Mouse (Mus musculus): ENCODE measurements around the gene Ghr.

DNA sequence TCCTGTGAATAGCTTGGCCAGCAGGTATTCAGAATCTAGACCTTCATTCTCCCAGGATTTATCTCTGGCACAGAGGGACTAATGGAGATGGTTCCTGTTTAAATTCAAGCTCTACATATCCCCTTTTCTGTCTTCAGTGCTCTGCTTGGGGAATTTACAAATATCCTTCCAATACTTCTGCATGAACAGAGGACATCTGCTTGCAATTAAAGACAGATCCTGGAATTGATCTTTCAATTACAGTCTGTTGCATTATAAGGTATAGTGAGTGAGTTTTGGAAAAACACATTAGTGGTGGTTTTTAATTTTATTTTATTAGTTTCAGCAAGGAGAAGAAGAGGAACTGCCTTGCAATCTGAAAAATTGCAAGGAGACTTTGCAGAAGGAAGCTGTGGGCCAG, 184.1 kb downstream of the Ghr start:
- TF ChIP-seq POLR2A (IDR thresholded peaks at IDR 0.05; ENCODE audit: low read depth, low read length) (no peak), CTCF (IDR thresholded peaks at IDR 0.05; ENCODE audit: extremely low read depth, insufficient read depth, insufficient read length, insufficient replicate concordance) (no peak)
